Mouse (Mus musculus): ENCODE data around the gene Hesx1. TPM values are rescaled to one million over a fixed set of nuclear protein-coding genes. Genes with fewer than 3 reads are reported as not detected.

Gene Hesx1
- polyA plus RNA-seq, 1 experiment from 2014 or later: not detected

GRCm38 (mm10) chr14:27044221-27044966 lies 50.2 kb downstream of the Hesx1 start:
- 3% methylated on average over 11 of the region's 11 CpGs for WGBS
- H3K4me1 ChIP-seq: peaks cover 51% of the 10 kb centered on the region
- H3K9ac ChIP-seq: no peak overlapping the region
- peak overlapping the region; percentile 83 for H3K27ac ChIP-seq
- peak overlapping the region; percentile 34 for H3K4me2 ChIP-seq
- H3K4me3 ChIP-seq: 0 out of 2 replicates have a peak overlapping the region, but pooled peaks have one; percentile 4
- H3K27me3 ChIP-seq: peaks cover 11% of the 10 kb centered on the region; the same call in 1 of the 2 replicates
- ATAC-seq (ENCODE audit: borderline replicate concordance, extremely low read depth, low FRiP score, low TSS enrichment): peak; percentile 33; the same call in 1 of the 2 replicates
- no peaks in the 10 kb centered on the region for H3K9me3 ChIP-seq
- H3K36me3 ChIP-seq: no peaks in the 10 kb centered on the region

GRCm38 (mm10) chr14:27044967-27045361 lies 50.7 kb downstream of the Hesx1 start:
- Histone ChIP-seq H3K27me3 (peaks cover 11% of the 10 kb centered on the region; the same call in 1 of the 2 replicates), H3K9ac (no peak overlapping the region), H3K36me3 (no peaks in the 10 kb centered on the region), H3K4me1 (peaks cover 46% of the 10 kb centered on the region), H3K27ac (peak overlapping the region; percentile 83), H3K9me3 (no peaks in the 10 kb centered on the region), H3K4me3 (0 out of 2 replicates have a peak overlapping the region, but pooled peaks have one; percentile 4), H3K4me2 (peak overlapping the region; percentile 34)
- 10% methylated on average over 2 of the region's 2 CpGs for WGBS
- ATAC-seq (ENCODE audit: borderline replicate concordance, extremely low read depth, low FRiP score, low TSS enrichment): peak; percentile 85

- no peaks in the 10 kb centered on the region for H3K27me3 ChIP-seq
- peaks cover 41% of the 10 kb centered on the region for H3K4me1 ChIP-seq
- H3K9ac ChIP-seq: no peak overlapping the region
- H3K4me2 ChIP-seq: no peak overlapping the region
- H3K4me3 ChIP-seq: no peak overlapping the region
- H3K36me3 ChIP-seq: no peaks in the 10 kb centered on the region
- no peak for ATAC-seq (ENCODE audit: borderline replicate concordance, extremely low read depth, low FRiP score, low TSS enrichment)
- H3K27ac ChIP-seq: no peak overlapping the region
- no peaks in the 10 kb centered on the region for H3K9me3 ChIP-seq
- WGBS: 66% methylated on average over 8 of the region's 8 CpGs
These were observed 54.2 kb downstream of the Hesx1 start for GRCm38 (mm10) chr14:27048231-27048956.

GRCm38 (mm10) chr14:27050043-27050442 lies 55.8 kb downstream of the Hesx1 start:
- H3K9ac ChIP-seq: no peak overlapping the region
- no peak overlapping the region for H3K4me3 ChIP-seq
- H3K4me2 ChIP-seq: no peak overlapping the region
- H3K9me3 ChIP-seq: no peaks in the 10 kb centered on the region
- H3K27me3 ChIP-seq: no peaks in the 10 kb centered on the region
- no peaks in the 10 kb centered on the region for H3K36me3 ChIP-seq
- peaks cover 24% of the 10 kb centered on the region for H3K4me1 ChIP-seq
- WGBS: 55% methylated on average over 9 of the region's 9 CpGs
- no peak overlapping the region for H3K27ac ChIP-seq
- ATAC-seq (ENCODE audit: borderline replicate concordance, extremely low read depth, low FRiP score, low TSS enrichment): no peak

GRCm38 (mm10) chr14:27050560-27051510 lies 56.6 kb downstream of the Hesx1 start:
- no peaks in the 10 kb centered on the region for H3K36me3 ChIP-seq
- no peak overlapping the region for H3K9ac ChIP-seq
- no peak overlapping the region for H3K4me3 ChIP-seq
- no peak overlapping the region for H3K4me2 ChIP-seq
- no peaks in the 10 kb centered on the region for H3K9me3 ChIP-seq
- peaks cover 16% of the 10 kb centered on the region for H3K4me1 ChIP-seq
- no peaks in the 10 kb centered on the region for H3K27me3 ChIP-seq
- H3K27ac ChIP-seq: no peak overlapping the region
- WGBS: 45% methylated on average over 18 of the region's 18 CpGs
- ATAC-seq (ENCODE audit: borderline replicate concordance, extremely low read depth, low FRiP score, low TSS enrichment): no peak

GRCm38 (mm10) chr14:27051511-27051895 lies 57.3 kb downstream of the Hesx1 start:
- no peaks in the 10 kb centered on the region for H3K27me3 ChIP-seq
- no peak overlapping the region for H3K27ac ChIP-seq

More at GRCm38 (mm10) chr14:27051511-27051895, 57.3 kb downstream of the Hesx1 start:
- ATAC-seq (ENCODE audit: borderline replicate concordance, extremely low read depth, low FRiP score, low TSS enrichment): no peak
- Histone ChIP-seq H3K4me3 (no peak overlapping the region), H3K4me1 (peaks cover 10% of the 10 kb centered on the region; the same call in 1 of the 2 replicates), H3K36me3 (no peaks in the 10 kb centered on the region), H3K9me3 (no peaks in the 10 kb centered on the region), H3K4me2 (no peak overlapping the region), H3K9ac (no peak overlapping the region)
- 62% methylated on average over 5 of the region's 5 CpGs for WGBS

Other genes with a start within 250 kb of the Hesx1 start
- 0.17 TPM in 1 of 2 replicates, not detected in the other for gene Asb14, start 99.9 kb upstream of the Hesx1 start, polyA plus RNA-seq (2015; fragmentation: Nextera tagmentation; extraction: Ambion mirVana)
- 36.1 and 36.3 TPM in 2 replicates for gene Appl1, start 23.2 kb upstream of the Hesx1 start, polyA plus RNA-seq (2015; fragmentation: Nextera tagmentation; extraction: Ambion mirVana)
- gene Il17rd, start 44.5 kb downstream of the Hesx1 start, polyA plus RNA-seq (2015; fragmentation: Nextera tagmentation; extraction: Ambion mirVana): 2.0 and 2.4 TPM in 2 replicates
- 9.2 and 10.9 TPM in 2 replicates for gene Arhgef3, start 120.5 kb downstream of the Hesx1 start, polyA plus RNA-seq (2015; fragmentation: Nextera tagmentation; extraction: Ambion mirVana)

All from lung, embryonic 15.5 days (tissue).